Mouse (Mus musculus): Measurements from ENCODE around the gene Inpp5k. TPM values are rescaled to one million over a fixed set of nuclear protein-coding genes. Genes with fewer than 3 reads are reported as not detected.

The Inpp5k gene
- polyA plus RNA-seq, 1 experiment from 2014 or later: 20.6 TPM

GRCm38 (mm10) chr11:75677881-75678746, 47.3 kb downstream of the Inpp5k start:
- Histone ChIP-seq H3K27ac (ENCODE audit: low read depth, low read length) (peak overlapping the region; percentile 96), H3K4me2 (replicated peaks; ENCODE audit: low read depth) (peak overlapping the region; percentile 75), H3K4me3 (ENCODE audit: low read depth, low read length) (peak overlapping the region; percentile 98), H3K36me3 (ENCODE audit: control insufficient read depth, insufficient read depth) (peaks cover 10% of the 10 kb centered on the region; the same call in 1 of the 2 replicates), H3K9me3 (ENCODE audit: control insufficient read depth) (no peaks in the 10 kb centered on the region), H3K9ac (ENCODE audit: low read depth, low read length) (no peak overlapping the region), H3K4me1 (replicated peaks; ENCODE audit: control insufficient read depth, insufficient read depth, low read length) (peaks cover 4% of the 10 kb centered on the region), H3K27me3 (replicated peaks; ENCODE audit: control insufficient read depth, insufficient read depth, low read length) (no peaks in the 10 kb centered on the region)
- TF ChIP-seq CTCF (IDR thresholded peaks at IDR 0.05; ENCODE audit: low read depth): no peak
- 66% methylated on average over 3 of the region's 3 CpGs for WGBS
- ATAC-seq: peak; percentile 28

GRCm38 (mm10) chr11:75678747-75679438, 48.1 kb downstream of the Inpp5k start, which contains the start of gene Crk:
Gene Crk (plus strand): TSS chr11:75679259.
- peak within 1 kb of the TSS; percentile 75 for H3K4me2 ChIP-seq (replicated peaks; ENCODE audit: low read depth)
- peak within 1 kb of the TSS; percentile 98 for H3K4me3 ChIP-seq (ENCODE audit: low read depth, low read length)
- peak within 1 kb of the TSS; percentile 96 for H3K27ac ChIP-seq (ENCODE audit: low read depth, low read length)
- no peaks in the 10 kb centered on the region for H3K27me3 ChIP-seq (replicated peaks; ENCODE audit: control insufficient read depth, insufficient read depth, low read length)
- peaks cover 9% of the 10 kb centered on the region for H3K36me3 ChIP-seq (ENCODE audit: control insufficient read depth, insufficient read depth)
- TF ChIP-seq CTCF (IDR thresholded peaks at IDR 0.05; ENCODE audit: low read depth): no peak
- H3K9me3 ChIP-seq (ENCODE audit: control insufficient read depth): no peaks in the 10 kb centered on the region
- under 1% methylated on average over 55 of the region's 55 CpGs for WGBS
- peaks cover 4% of the 10 kb centered on the region for H3K4me1 ChIP-seq (replicated peaks; ENCODE audit: control insufficient read depth, insufficient read depth, low read length)
- peak; percentile 95 for ATAC-seq
- H3K9ac ChIP-seq (ENCODE audit: low read depth, low read length): peak within 1 kb of the TSS; percentile 98

DNA sequence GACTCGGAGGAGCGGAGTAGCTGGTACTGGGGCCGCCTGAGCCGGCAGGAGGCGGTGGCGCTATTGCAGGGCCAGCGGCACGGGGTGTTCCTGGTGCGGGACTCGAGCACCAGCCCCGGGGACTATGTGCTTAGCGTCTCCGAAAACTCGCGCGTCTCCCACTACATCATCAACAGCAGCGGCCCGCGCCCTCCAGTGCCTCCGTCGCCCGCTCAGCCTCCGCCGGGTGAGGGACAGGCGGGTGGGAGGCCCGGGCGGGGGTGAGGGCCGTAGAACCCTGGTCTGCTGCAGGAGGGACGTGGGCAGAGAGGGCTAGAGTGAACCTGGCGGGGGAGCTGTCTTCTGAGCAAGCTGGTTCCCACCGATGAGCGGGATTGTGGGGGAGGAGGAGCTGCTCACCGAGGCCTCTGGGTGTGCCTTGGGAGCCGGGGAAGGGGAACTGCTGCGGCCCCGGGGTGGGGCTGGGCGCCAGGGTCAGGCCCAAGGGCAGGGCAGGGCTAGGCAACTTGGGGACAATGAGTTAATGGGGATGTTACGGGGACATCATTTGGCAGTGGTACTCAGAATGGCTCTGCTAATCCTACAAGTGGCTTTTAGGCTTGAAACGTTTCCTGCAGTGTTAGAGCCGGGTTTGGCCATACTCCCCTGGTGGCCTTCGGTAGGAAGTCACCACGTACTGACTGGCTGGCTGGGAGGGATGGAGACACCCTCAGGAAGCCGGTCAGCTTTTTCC, 48.8 kb downstream of the Inpp5k start:
- Histone ChIP-seq H3K4me2 (replicated peaks; ENCODE audit: low read depth) (peak overlapping the region; percentile 75), H3K4me1 (replicated peaks; ENCODE audit: control insufficient read depth, insufficient read depth, low read length) (peaks cover 4% of the 10 kb centered on the region), H3K4me3 (ENCODE audit: low read depth, low read length) (peak overlapping the region; percentile 98), H3K27me3 (replicated peaks; ENCODE audit: control insufficient read depth, insufficient read depth, low read length) (no peaks in the 10 kb centered on the region), H3K9ac (ENCODE audit: low read depth, low read length) (peak overlapping the region; percentile 98), H3K9me3 (ENCODE audit: control insufficient read depth) (no peaks in the 10 kb centered on the region), H3K36me3 (ENCODE audit: control insufficient read depth, insufficient read depth) (peaks cover 11% of the 10 kb centered on the region), H3K27ac (ENCODE audit: low read depth, low read length) (peak overlapping the region; percentile 96)
- under 1% methylated on average over 42 of the region's 43 CpGs for WGBS
- ATAC-seq: peak; percentile 58
- TF ChIP-seq CTCF (IDR thresholded peaks at IDR 0.05; ENCODE audit: low read depth): peak; percentile 71

DNA sequence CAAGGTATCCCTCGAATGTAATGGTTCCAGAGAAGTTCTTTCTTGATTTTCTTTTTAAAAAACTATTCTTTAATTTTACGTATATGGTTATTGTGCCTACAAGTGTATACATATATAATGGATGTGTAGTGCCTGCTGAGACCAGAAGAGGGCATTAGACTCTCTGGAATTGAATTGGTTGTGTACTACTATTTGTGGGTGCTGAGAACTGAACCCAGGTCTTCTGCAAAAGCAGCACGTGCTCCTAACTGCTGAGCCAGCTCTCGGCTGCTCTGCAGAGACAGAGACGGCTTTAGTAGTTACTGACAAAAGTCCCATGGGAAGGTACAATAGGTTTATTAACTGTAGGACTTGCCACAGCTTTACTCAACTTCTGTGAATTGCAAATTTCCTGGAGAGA, 53.7 kb downstream of the Inpp5k start:
- Histone ChIP-seq H3K9ac (ENCODE audit: low read depth, low read length) (no peak overlapping the region), H3K4me2 (replicated peaks; ENCODE audit: low read depth) (no peak overlapping the region), H3K27me3 (replicated peaks; ENCODE audit: control insufficient read depth, insufficient read depth, low read length) (no peaks in the 10 kb centered on the region), H3K36me3 (ENCODE audit: control insufficient read depth, insufficient read depth) (peaks cover 11% of the 10 kb centered on the region), H3K4me1 (replicated peaks; ENCODE audit: control insufficient read depth, insufficient read depth, low read length) (peaks cover 4% of the 10 kb centered on the region), H3K9me3 (ENCODE audit: control insufficient read depth) (no peaks in the 10 kb centered on the region), H3K4me3 (ENCODE audit: low read depth, low read length) (no peak overlapping the region), H3K27ac (ENCODE audit: low read depth, low read length) (no peak overlapping the region)
- TF ChIP-seq CTCF (IDR thresholded peaks at IDR 0.05; ENCODE audit: low read depth): peak; percentile 21; the same call in 1 of the 2 replicates
- 90% methylated on average over 5 of the region's 5 CpGs for WGBS
- ATAC-seq: no peak

GRCm38 (mm10) chr11:75684956-75685355, 54.2 kb downstream of the Inpp5k start:
- Histone ChIP-seq H3K27me3 (replicated peaks; ENCODE audit: control insufficient read depth, insufficient read depth, low read length) (no peaks in the 10 kb centered on the region), H3K36me3 (ENCODE audit: control insufficient read depth, insufficient read depth) (peaks cover 11% of the 10 kb centered on the region), H3K9me3 (ENCODE audit: control insufficient read depth) (no peaks in the 10 kb centered on the region), H3K4me1 (replicated peaks; ENCODE audit: control insufficient read depth, insufficient read depth, low read length) (peaks cover 4% of the 10 kb centered on the region), H3K27ac (ENCODE audit: low read depth, low read length) (no peak overlapping the region), H3K9ac (ENCODE audit: low read depth, low read length) (no peak overlapping the region), H3K4me3 (ENCODE audit: low read depth, low read length) (no peak overlapping the region), H3K4me2 (replicated peaks; ENCODE audit: low read depth) (no peak overlapping the region)
- no peak for ATAC-seq
- WGBS: 74% methylated on average over 2 of the region's 2 CpGs
- no peak for TF ChIP-seq CTCF (IDR thresholded peaks at IDR 0.05; ENCODE audit: low read depth)

Data from intestine, postnatal 0 days (tissue).